Mouse (Mus musculus) heart, postnatal 0 days (tissue): ENCODE results near the gene Padi3. TPM values are rescaled to one million over a fixed set of nuclear protein-coding genes. Genes with fewer than 3 reads are reported as not detected.

Experiments
- ATAC-seq: fragments of 200-750 bp; cut with Nextera tagmentation; 2 replicates; pipeline ENCODE4 v1.8.0; 2017; ENCODE audit warnings: low read depth, moderate number of reproducible peaks, moderate library complexity; ENCODE audit not compliant: insufficient read depth
- DNase-seq: peaks from one replicate; pipeline ENCODE4 v3.0.0-alpha.2; 2016; ENCODE audit warnings: low spot score
- H3K27ac ChIP-seq: fragments of 300-500 bp; sonication (generic); 2 replicates; pipeline ENCODE4 v1.5.1; 2014; ENCODE audit warnings: low read depth, mild to moderate bottlenecking
- H3K27me3 ChIP-seq: fragments of 300-500 bp; sonication (generic); 2 replicates; pipeline ENCODE4 v1.6.1; 2014; ENCODE audit warnings: low read length, mixed read lengths; ENCODE audit not compliant: control insufficient read depth, insufficient read depth
- H3K36me3 ChIP-seq: fragments of 300-500 bp; sonication (generic); replicated peaks from 2 replicates; pipeline ENCODE4 v1.6.1; 2014; ENCODE audit warnings: low read length, mixed read lengths; ENCODE audit not compliant: control insufficient read depth, insufficient read depth
- H3K4me1 ChIP-seq: fragments of 300-500 bp; sonication (generic); 2 replicates; pipeline ENCODE4 v1.6.1; 2014; ENCODE audit warnings: antibody characterized with exemption; ENCODE audit not compliant: control insufficient read depth, insufficient read depth
- H3K4me2 ChIP-seq: fragments of 300-500 bp; sonication (generic); 2 replicates; pipeline ENCODE4 v1.6.1; 2014; ENCODE audit warnings: low read depth, mild to moderate bottlenecking, low read length, moderate library complexity
- H3K4me3 ChIP-seq: fragments of 300-500 bp; sonication (generic); 2 replicates; pipeline ENCODE4 v1.5.1; 2014; ENCODE audit warnings: low read depth, low read length
- H3K9ac ChIP-seq: fragments of 300-500 bp; sonication (generic); replicated peaks from 2 replicates; pipeline ENCODE4 v1.6.1; 2014; ENCODE audit warnings: low read depth, low read length, mixed read lengths
- H3K9me3 ChIP-seq: fragments of 300-500 bp; sonication (generic); replicated peaks from 2 replicates; pipeline ENCODE4 v1.6.1; 2016; ENCODE audit warnings: low read length; ENCODE audit not compliant: control insufficient read depth
- CTCF ChIP-seq: IDR thresholded peaks from 2 replicates; pipeline ENCODE4 v1.5.1; 2016; ENCODE audit warnings: antibody characterized with exemption, control low read depth, low read depth
- EP300 ChIP-seq: IDR thresholded peaks from 2 replicates; pipeline ENCODE4 v1.6.1; 2016; ENCODE audit warnings: antibody characterized with exemption, low read depth
- WGBS: fragments of 180-500 bp; shearing (Covaris S2); extraction: QIAGEN DNeasy Blood & Tissue Kit; methylation state at CpG from one replicate; pipeline ENCODE4 v1.1.7; 2014; 5-methylcytosine and 5-hydroxymethylcytosine counted together
- polyA plus RNA-seq: library from polyadenylated mRNA; unstranded; fragments of >200 nt; fragmentation: Nextera tagmentation; extraction: Ambion mirVana; gene quantifications from 2 replicates; pipeline ENCODE4 v1.2.1, GENCODE M21; 2015
- total RNA-seq: library from RNA; depleted of rRNA; stranded (reverse); fragments of >200 nt; gene quantifications from 2 replicates; pipeline ENCODE4 v1.2.3, GENCODE M21; 2014; ENCODE audit warnings: low replicate concordance

The Padi3 gene
- total and polyA plus RNA-seq, 2 experiments from 2014 or later = 0.04 to 0.11 TPM

DNA sequence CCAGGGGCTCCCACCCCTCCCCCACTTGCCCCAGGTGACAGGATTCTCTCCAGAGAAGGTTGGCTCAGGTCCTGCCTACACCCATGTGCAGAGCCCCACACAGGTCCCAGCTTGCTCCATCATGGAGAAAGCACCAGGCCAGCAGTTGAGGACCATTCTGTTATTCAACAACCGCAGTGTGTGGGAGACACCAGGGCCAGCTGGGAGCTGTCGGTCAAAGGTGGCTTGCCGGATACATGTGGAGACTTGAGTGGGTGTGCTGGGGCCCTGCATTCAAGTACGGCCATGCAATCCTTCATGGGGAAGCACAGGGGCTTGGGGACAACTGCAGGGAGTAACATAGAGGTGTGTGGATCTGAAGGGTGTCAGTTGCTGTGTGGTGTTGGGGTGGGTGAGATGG lies 21.4 kb upstream of the Padi3 start:
- H3K9ac ChIP-seq = no peak overlapping the region
- TF ChIP-seq CTCF (no peak), EP300 (no peak)
- no peak overlapping the region for H3K27ac ChIP-seq
- WGBS = 79% methylated on average over 4 of the region's 4 CpGs
- no peaks in the 10 kb centered on the region for H3K9me3 ChIP-seq
- no peaks in the 10 kb centered on the region for H3K36me3 ChIP-seq
- H3K4me1 ChIP-seq = no peaks in the 10 kb centered on the region
- ATAC-seq (no peak), DNase-seq (no peak)
- H3K4me3 ChIP-seq = no peak overlapping the region
- H3K27me3 ChIP-seq = no peaks in the 10 kb centered on the region
- no peak overlapping the region for H3K4me2 ChIP-seq

DNA sequence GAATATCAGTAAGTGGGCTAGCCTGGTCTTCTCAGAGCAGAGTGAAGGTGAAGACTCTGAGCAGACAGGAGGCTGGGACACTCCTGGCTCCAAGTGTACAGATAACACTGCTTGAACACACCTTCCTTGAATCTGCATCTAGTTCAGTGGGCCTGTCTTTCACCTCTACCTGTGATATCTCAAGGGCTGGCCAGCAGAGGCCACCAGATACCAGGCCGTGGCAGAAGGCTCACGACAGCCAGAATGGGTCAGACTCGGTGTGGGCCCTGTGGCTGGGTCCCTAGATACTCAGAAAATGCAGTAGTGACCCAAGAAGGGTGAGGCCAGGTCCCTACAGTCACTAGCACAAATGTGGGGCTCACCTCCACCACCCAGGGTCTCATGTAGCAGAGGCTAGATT lies 16.8 kb upstream of the Padi3 start:
- 40% methylated on average over 3 of the region's 3 CpGs for WGBS
- H3K27ac ChIP-seq = no peak overlapping the region
- H3K9me3 ChIP-seq = peaks cover 5% of the 10 kb centered on the region; the same call in 1 of the 2 replicates
- DNase-seq (no peak), ATAC-seq (no peak)
- H3K36me3 ChIP-seq = no peaks in the 10 kb centered on the region
- H3K27me3 ChIP-seq = no peaks in the 10 kb centered on the region
- no peak overlapping the region for H3K4me2 ChIP-seq
- TF ChIP-seq EP300 (no peak), CTCF (no peak)
- H3K4me3 ChIP-seq = no peak overlapping the region
- no peak overlapping the region for H3K9ac ChIP-seq
- H3K4me1 ChIP-seq = no peaks in the 10 kb centered on the region

DNA sequence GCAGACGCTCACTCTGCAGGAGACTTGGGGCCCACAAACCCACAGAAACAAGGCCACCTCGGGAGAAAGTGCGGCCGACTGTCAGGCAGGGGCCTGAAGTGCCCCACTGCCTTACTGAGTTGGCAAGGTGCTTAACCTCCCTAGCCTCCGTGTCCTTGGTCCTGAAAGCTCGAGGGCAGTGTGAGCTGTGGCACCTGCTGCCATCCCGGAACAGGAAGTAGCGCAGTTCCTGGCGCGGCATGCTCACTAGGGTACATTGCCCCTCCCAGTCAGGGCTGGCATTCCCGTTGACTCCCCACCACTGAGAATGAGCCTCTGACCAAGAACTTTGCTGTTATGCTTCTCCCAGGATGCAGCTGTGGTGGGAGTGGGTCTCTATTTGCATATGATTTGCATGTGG lies 15.5 kb upstream of the Padi3 start:
- H3K27me3 ChIP-seq = no peaks in the 10 kb centered on the region
- H3K9ac ChIP-seq = no peak overlapping the region
- H3K4me1 ChIP-seq = no peaks in the 10 kb centered on the region
- H3K4me3 ChIP-seq = no peak overlapping the region
- H3K36me3 ChIP-seq = no peaks in the 10 kb centered on the region
- DNase-seq (no peak), ATAC-seq (no peak)
- H3K27ac ChIP-seq = no peak overlapping the region
- TF ChIP-seq EP300 (no peak), CTCF (no peak)
- WGBS = 61% methylated on average over 11 of the region's 11 CpGs
- no peak overlapping the region for H3K4me2 ChIP-seq
- peaks cover 5% of the 10 kb centered on the region; the same call in 1 of the 2 replicates for H3K9me3 ChIP-seq

DNA sequence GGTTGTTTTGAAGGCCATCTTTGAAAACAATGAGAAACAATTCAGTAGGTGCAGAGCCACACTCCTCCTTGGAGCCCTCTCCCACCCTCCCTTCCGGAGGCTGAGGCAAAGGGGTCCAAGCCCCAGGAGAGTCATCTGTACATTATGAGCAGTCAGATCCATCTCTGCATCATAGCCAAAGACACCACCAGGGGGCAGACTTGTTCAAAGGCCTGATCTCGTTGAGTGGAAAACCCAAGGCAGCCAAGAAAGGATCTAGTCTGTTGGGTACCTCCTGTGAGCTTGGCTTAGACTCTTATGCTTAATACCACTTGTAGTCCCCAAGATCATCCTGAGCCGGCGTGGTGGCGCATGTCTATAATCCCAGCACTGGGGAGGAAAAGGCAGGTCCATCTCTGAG lies 11.5 kb upstream of the Padi3 start:
- no peak for DNase-seq
- WGBS = 71% methylated on average over 5 of the region's 5 CpGs
- no peak overlapping the region for H3K27ac ChIP-seq
- H3K9ac ChIP-seq = no peak overlapping the region
- TF ChIP-seq CTCF (peak; percentile 17; the same call in 1 of the 2 replicates), EP300 (no peak)
- no peak overlapping the region for H3K4me2 ChIP-seq
- no peak overlapping the region for H3K4me3 ChIP-seq
- peaks cover 5% of the 10 kb centered on the region; the same call in 1 of the 2 replicates for H3K9me3 ChIP-seq
- no peaks in the 10 kb centered on the region for H3K4me1 ChIP-seq
- H3K36me3 ChIP-seq = no peaks in the 10 kb centered on the region
- no peak for ATAC-seq
- H3K27me3 ChIP-seq = no peaks in the 10 kb centered on the region

DNA sequence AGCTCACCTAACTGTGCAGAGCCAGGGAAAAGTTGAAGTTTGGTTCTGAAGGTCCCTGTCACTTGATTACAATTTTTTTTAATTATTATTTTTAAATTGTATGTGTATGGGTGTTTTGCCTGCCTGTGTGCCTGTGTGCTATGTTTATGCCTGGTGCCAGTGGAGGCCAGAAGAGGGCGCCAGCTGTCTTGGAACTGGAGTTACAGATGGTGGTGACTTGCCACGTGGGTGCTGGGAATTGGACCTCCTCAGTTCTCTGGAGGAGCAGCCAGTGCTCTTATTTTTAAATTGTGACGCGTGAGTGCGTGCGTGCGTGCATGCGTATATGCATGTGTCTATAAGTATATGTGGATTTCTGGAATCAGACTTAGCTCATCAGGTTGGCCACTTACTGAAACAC lies 7.0 kb upstream of the Padi3 start:
- H3K4me1 ChIP-seq = peaks cover 9% of the 10 kb centered on the region; the same call in 1 of the 2 replicates
- peaks cover 8% of the 10 kb centered on the region; the same call in 1 of the 2 replicates for H3K27me3 ChIP-seq
- no peaks in the 10 kb centered on the region for H3K36me3 ChIP-seq
- no peak for ATAC-seq
- H3K9ac ChIP-seq = no peak overlapping the region
- no peak overlapping the region for H3K4me2 ChIP-seq
- H3K27ac ChIP-seq = no peak overlapping the region
- TF ChIP-seq CTCF (no peak), EP300 (no peak)
- WGBS = 91% methylated on average over 8 of the region's 8 CpGs
- no peak overlapping the region for H3K4me3 ChIP-seq
- no peaks in the 10 kb centered on the region for H3K9me3 ChIP-seq
- no peak for DNase-seq
